Mouse (Mus musculus) hindbrain, embryonic 11.5 days (tissue): ENCODE measurements around the gene Frmd4b. TPM values are rescaled to one million over a fixed set of nuclear protein-coding genes. Genes with fewer than 3 reads are reported as not detected.

Experiments
- ATAC-seq: fragments of 200-750 bp; cut with Nextera tagmentation; 2 replicates; pipeline ENCODE4 v1.8.0; 2017; ENCODE audit warnings: mild to moderate bottlenecking, moderate TSS enrichment, moderate library complexity; ENCODE audit not compliant: low FRiP score
- DNase-seq: peaks from one replicate; pipeline ENCODE4 v3.0.0-alpha.2; 2015; ENCODE audit warnings: low spot score
- H3K27ac ChIP-seq: fragments of 300-500 bp; sonication (generic); 2 replicates; pipeline ENCODE4 v1.5.1; 2014; ENCODE audit warnings: mild to moderate bottlenecking, low read depth, low read length
- H3K27me3 ChIP-seq: fragments of 300-500 bp; sonication (generic); 2 replicates; pipeline ENCODE4 v1.6.1; 2014; ENCODE audit warnings: mild to moderate bottlenecking, low read length, moderate library complexity, mixed read lengths; ENCODE audit not compliant: control insufficient read depth, insufficient read depth
- H3K36me3 ChIP-seq: fragments of 300-500 bp; sonication (generic); 2 replicates; pipeline ENCODE4 v1.6.1; 2014; ENCODE audit warnings: mild to moderate bottlenecking, low read length, moderate library complexity, mixed read lengths; ENCODE audit not compliant: control insufficient read depth, insufficient read depth
- H3K4me1 ChIP-seq: fragments of 300-500 bp; sonication (generic); replicated peaks from 2 replicates; pipeline ENCODE4 v1.6.1; 2014; ENCODE audit warnings: low read length, mixed read lengths; ENCODE audit not compliant: control insufficient read depth, insufficient read depth
- H3K4me2 ChIP-seq: fragments of 300-500 bp; sonication (generic); replicated peaks from 2 replicates; pipeline ENCODE4 v1.6.1; 2014; ENCODE audit warnings: mild to moderate bottlenecking, low read depth, low read length
- H3K4me3 ChIP-seq: fragments of 300-500 bp; sonication (generic); 2 replicates; pipeline ENCODE4 v1.5.1; 2014; ENCODE audit warnings: low read depth, low read length
- H3K9ac ChIP-seq: fragments of 300-500 bp; sonication (generic); 2 replicates; pipeline ENCODE4 v1.6.1; 2014; ENCODE audit warnings: low read depth, low read length
- H3K9me3 ChIP-seq: fragments of 300-500 bp; sonication (generic); 2 replicates; pipeline ENCODE4 v1.6.1; 2016; ENCODE audit warnings: low read length; ENCODE audit not compliant: control insufficient read depth
- WGBS: fragments of 180-500 bp; shearing (Covaris S2); extraction: QIAGEN DNeasy Blood & Tissue Kit; methylation state at CpG from one replicate; pipeline ENCODE4 v1.1.7; 2014; 5-methylcytosine and 5-hydroxymethylcytosine counted together
- polyA plus RNA-seq: library from polyadenylated mRNA; unstranded; fragments of >200 nt; fragmentation: Nextera tagmentation; extraction: Ambion mirVana; gene quantifications from 2 replicates; pipeline ENCODE4 v1.2.1, GENCODE M21; 2014

Frmd4b gene
- polyA plus RNA-seq, 1 experiment from 2014 or later: 50.5 TPM

GRCm38 (mm10) chr6:97462421-97462820 lies 154.9 kb downstream of the Frmd4b start:
- DNase-seq (no peak), ATAC-seq (no peak)
- Histone ChIP-seq H3K27me3 (no peaks in the 10 kb centered on the region), H3K4me3 (no peak overlapping the region), H3K9ac (no peak overlapping the region), H3K9me3 (no peaks in the 10 kb centered on the region), H3K4me1 (no peaks in the 10 kb centered on the region), H3K27ac (no peak overlapping the region), H3K36me3 (no peaks in the 10 kb centered on the region), H3K4me2 (no peak overlapping the region)

DNA sequence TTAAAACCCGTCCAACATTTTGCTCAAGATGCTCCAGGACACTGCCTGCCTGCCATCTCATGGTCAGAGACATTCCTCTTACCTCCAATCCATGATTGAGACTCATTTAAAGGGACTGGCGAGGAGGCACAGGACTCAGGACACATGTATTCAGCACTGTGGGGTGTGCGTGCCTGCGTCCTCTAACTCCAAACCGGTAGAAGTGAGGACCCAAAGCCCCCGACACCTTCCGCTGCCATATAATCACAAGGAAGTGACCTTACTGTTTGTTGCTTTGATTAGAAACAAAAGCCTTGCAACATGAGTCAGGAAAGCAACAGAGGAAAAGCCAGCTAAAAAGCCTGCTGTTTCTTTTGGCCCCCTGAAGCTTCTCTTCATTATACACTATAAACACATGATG lies 158.2 kb downstream of the Frmd4b start:
- H3K9me3 ChIP-seq: no peaks in the 10 kb centered on the region
- DNase-seq (no peak), ATAC-seq (no peak)
- H3K27me3 ChIP-seq: no peaks in the 10 kb centered on the region
- H3K4me2 ChIP-seq: no peak overlapping the region
- 69% methylated on average over 7 of the region's 7 CpGs for WGBS
- H3K9ac ChIP-seq: no peak overlapping the region
- H3K36me3 ChIP-seq: no peaks in the 10 kb centered on the region
- 0 out of 2 replicates have a peak, but pooled peaks cover 3% of the 10 kb centered on the region for H3K4me1 ChIP-seq
- H3K4me3 ChIP-seq: no peak overlapping the region
- H3K27ac ChIP-seq: no peak overlapping the region

GRCm38 (mm10) chr6:97458358-97458757 lies 159.0 kb downstream of the Frmd4b start:
- no peaks in the 10 kb centered on the region for H3K27me3 ChIP-seq
- DNase-seq: no peak
- ATAC-seq: no peak
- no peak overlapping the region for H3K9ac ChIP-seq
- no peaks in the 10 kb centered on the region for H3K9me3 ChIP-seq
- 0 out of 2 replicates have a peak, but pooled peaks cover 3% of the 10 kb centered on the region for H3K4me1 ChIP-seq
- no peak overlapping the region for H3K27ac ChIP-seq
- H3K4me3 ChIP-seq: no peak overlapping the region
- 43% methylated on average over 9 of the region's 9 CpGs for WGBS
- no peaks in the 10 kb centered on the region for H3K36me3 ChIP-seq
- no peak overlapping the region for H3K4me2 ChIP-seq

DNA sequence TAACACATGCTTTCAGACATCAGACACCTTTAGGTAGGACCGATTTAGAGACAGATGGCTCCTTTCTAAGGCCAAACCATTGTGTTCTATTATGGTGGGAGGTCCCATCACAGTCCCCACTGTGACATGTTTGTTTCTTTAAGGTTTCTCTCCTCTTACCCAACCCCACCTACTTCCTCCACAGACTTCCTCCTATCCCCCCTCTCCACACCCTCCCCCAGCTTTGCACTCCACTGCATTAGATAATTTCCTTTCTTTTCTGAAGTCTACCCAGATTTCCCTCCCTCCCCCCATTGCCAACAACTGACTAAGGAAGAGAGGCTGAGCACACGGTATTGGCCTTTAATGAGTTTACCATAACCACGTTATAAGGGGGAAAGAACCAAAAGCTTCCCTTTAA lies 159.4 kb downstream of the Frmd4b start:
- Histone ChIP-seq H3K27ac (no peak overlapping the region), H3K9ac (no peak overlapping the region), H3K9me3 (no peaks in the 10 kb centered on the region), H3K4me2 (no peak overlapping the region), H3K4me1 (0 out of 2 replicates have a peak, but pooled peaks cover 3% of the 10 kb centered on the region), H3K4me3 (no peak overlapping the region), H3K36me3 (no peaks in the 10 kb centered on the region), H3K27me3 (no peaks in the 10 kb centered on the region)
- 34% methylated on average over 3 of the region's 3 CpGs for WGBS
- ATAC-seq: no peak
- no peak for DNase-seq

- DNase-seq: no peak
- H3K9me3 ChIP-seq: no peaks in the 10 kb centered on the region
- no peak overlapping the region for H3K4me2 ChIP-seq
- H3K27me3 ChIP-seq: no peaks in the 10 kb centered on the region
- H3K27ac ChIP-seq: no peak overlapping the region; the same call in 1 of the 2 replicates
- 74% methylated on average over 2 of the region's 2 CpGs for WGBS
- no peak for ATAC-seq
- H3K4me1 ChIP-seq: 0 out of 2 replicates have a peak, but pooled peaks cover 3% of the 10 kb centered on the region
- H3K4me3 ChIP-seq: no peak overlapping the region
- no peak overlapping the region for H3K9ac ChIP-seq
- H3K36me3 ChIP-seq: no peaks in the 10 kb centered on the region
Observed at GRCm38 (mm10) chr6:97457210-97457609, 160.1 kb downstream of the Frmd4b start.

DNA sequence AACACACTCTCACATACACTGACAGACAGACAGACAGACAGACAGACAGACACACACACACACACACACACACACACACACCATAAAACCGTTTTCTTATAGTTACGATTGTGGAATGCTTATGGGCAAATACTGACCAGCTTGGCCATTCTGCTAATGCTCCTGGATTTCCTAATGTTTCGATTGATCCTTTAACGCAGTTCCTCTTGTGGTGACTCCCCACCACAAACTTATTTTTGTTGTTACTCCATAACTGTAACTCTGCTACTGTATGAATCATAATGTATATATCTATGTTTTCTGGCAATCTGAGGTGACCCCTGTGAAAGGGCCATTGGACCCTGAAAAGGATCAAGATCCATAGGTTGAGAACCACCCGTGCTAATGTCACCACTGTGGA lies 165.1 kb downstream of the Frmd4b start:
- H3K9ac ChIP-seq: no peak overlapping the region
- 0 out of 2 replicates have a peak, but pooled peaks cover 3% of the 10 kb centered on the region for H3K4me1 ChIP-seq
- no peak for ATAC-seq
- no peaks in the 10 kb centered on the region for H3K27me3 ChIP-seq
- no peak overlapping the region for H3K4me2 ChIP-seq
- H3K36me3 ChIP-seq: no peaks in the 10 kb centered on the region
- no peak overlapping the region for H3K4me3 ChIP-seq
- no peak for DNase-seq
- H3K9me3 ChIP-seq: no peaks in the 10 kb centered on the region
- no peak overlapping the region for H3K27ac ChIP-seq
- 87% methylated on average over 5 of the region's 5 CpGs for WGBS

GRCm38 (mm10) chr6:97449806-97450205 lies 167.5 kb downstream of the Frmd4b start:
- H3K4me3 ChIP-seq: no peak overlapping the region
- whole genome bisulfite sequencing: 94% methylated on average over 2 of the region's 2 CpGs
- H3K36me3 ChIP-seq: no peaks in the 10 kb centered on the region
- DNase-seq: no peak
- no peak overlapping the region for H3K27ac ChIP-seq
- no peaks in the 10 kb centered on the region for H3K27me3 ChIP-seq
- no peak for ATAC-seq
- no peak overlapping the region for H3K4me2 ChIP-seq
- H3K9me3 ChIP-seq: no peaks in the 10 kb centered on the region
- H3K4me1 ChIP-seq: no peaks in the 10 kb centered on the region
- H3K9ac ChIP-seq: no peak overlapping the region

GRCm38 (mm10) chr6:97447020-97447419 lies 170.3 kb downstream of the Frmd4b start:
- no peaks in the 10 kb centered on the region for H3K27me3 ChIP-seq
- WGBS: 74% methylated on average over 4 of the region's 4 CpGs

DNA sequence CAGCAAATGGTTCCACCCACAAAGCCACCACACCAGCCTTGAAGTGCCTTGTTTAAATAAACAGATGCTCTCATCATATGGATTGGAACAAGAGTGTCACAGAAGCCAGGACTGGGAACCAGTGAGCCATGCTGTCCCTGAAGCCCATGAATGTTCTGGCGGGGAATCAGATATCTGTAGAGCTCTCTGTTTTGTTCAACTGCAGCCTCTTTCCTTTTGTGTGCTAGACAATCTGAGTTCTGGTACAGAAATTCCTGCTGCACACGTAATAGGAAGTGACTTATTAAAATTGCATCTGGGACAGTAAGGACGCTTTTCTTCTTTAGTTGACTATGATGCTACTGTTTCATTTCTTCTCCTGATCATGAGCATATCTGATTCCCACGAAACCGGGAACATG lies 173.2 kb downstream of the Frmd4b start:
- H3K27ac ChIP-seq: no peak overlapping the region
- H3K4me3 ChIP-seq: no peak overlapping the region
- ATAC-seq: no peak
- DNase-seq: no peak
- no peaks in the 10 kb centered on the region for H3K36me3 ChIP-seq
- H3K4me2 ChIP-seq: no peak overlapping the region
- H3K9me3 ChIP-seq: no peaks in the 10 kb centered on the region
- H3K9ac ChIP-seq: no peak overlapping the region
- no peaks in the 10 kb centered on the region for H3K27me3 ChIP-seq
- WGBS: 93% methylated on average over 5 of the region's 5 CpGs
- no peaks in the 10 kb centered on the region for H3K4me1 ChIP-seq

More at GRCm38 (mm10) chr6:97447020-97447419, 170.3 kb downstream of the Frmd4b start:
- H3K4me1 ChIP-seq: no peaks in the 10 kb centered on the region
- no peak overlapping the region for H3K4me2 ChIP-seq
- no peak overlapping the region for H3K27ac ChIP-seq
- no peak overlapping the region for H3K9ac ChIP-seq
- H3K9me3 ChIP-seq: no peaks in the 10 kb centered on the region
- DNase-seq (no peak), ATAC-seq (no peak)
- H3K36me3 ChIP-seq: no peaks in the 10 kb centered on the region
- H3K4me3 ChIP-seq: no peak overlapping the region
